Mouse (Mus musculus): ENCODE results near the gene Ccdc69. TPM values are rescaled to one million over a fixed set of nuclear protein-coding genes. Genes with fewer than 3 reads are reported as not detected.

Gene Ccdc69
- total and polyA plus RNA-seq, 3 experiments, result 1.9 to 14.8 (median 9.5) TPM

- DNase-seq, result no peak
Observed at GRCm38 (mm10) chr11:55041348-55041747, 36.6 kb downstream of the Ccdc69 start.

GRCm38 (mm10) chr11:55039591-55039990, 38.3 kb downstream of the Ccdc69 start:
- DNase-seq, result peak; percentile 82

GRCm38 (mm10) chr11:55036601-55037000, 41.3 kb downstream of the Ccdc69 start:
- no peak for DNase-seq

- peak; percentile 93 for DNase-seq
Observed at GRCm38 (mm10) chr11:55033040-55033660, 44.8 kb downstream of the Ccdc69 start, which contains the start of gene Anxa6. TSS of gene Anxa6 (minus strand) at chr11:55033445.

GRCm38 (mm10) chr11:55032286-55032685, 45.6 kb downstream of the Ccdc69 start:
- DNase-seq, result no peak

- DNase-seq, result no peak
Observed at GRCm38 (mm10) chr11:55031991-55032280, 46.0 kb downstream of the Ccdc69 start.

GRCm38 (mm10) chr11:55031211-55031990, 46.5 kb downstream of the Ccdc69 start:
- no peak for DNase-seq

- no peak for DNase-seq
Observed at GRCm38 (mm10) chr11:55028509-55028908, 49.4 kb downstream of the Ccdc69 start.

GRCm38 (mm10) chr11:55027204-55027855, 50.6 kb downstream of the Ccdc69 start:
- DNase-seq, result peak; percentile 36

GRCm38 (mm10) chr11:55025896-55026295, 52.0 kb downstream of the Ccdc69 start:
- DNase-seq, result peak; percentile 52

GRCm38 (mm10) chr11:55023583-55023982, 54.3 kb downstream of the Ccdc69 start:
- DNase-seq, result no peak

- peak; percentile 86 for DNase-seq
Observed at GRCm38 (mm10) chr11:55023049-55023564, 54.8 kb downstream of the Ccdc69 start.

- DNase-seq, result peak; percentile 14
Observed at GRCm38 (mm10) chr11:55022508-55022907, 55.4 kb downstream of the Ccdc69 start.

- DNase-seq, result peak; percentile 32
Observed at GRCm38 (mm10) chr11:55021859-55022258, 56.1 kb downstream of the Ccdc69 start.

- no peak for DNase-seq
Observed at GRCm38 (mm10) chr11:55021458-55021857, 56.5 kb downstream of the Ccdc69 start.

- peak; percentile 41 for DNase-seq
Observed at GRCm38 (mm10) chr11:55019711-55020110, 58.2 kb downstream of the Ccdc69 start.

- no peak for DNase-seq
Observed at GRCm38 (mm10) chr11:55018034-55018433, 59.9 kb downstream of the Ccdc69 start.

- DNase-seq, result no peak
Observed at GRCm38 (mm10) chr11:55017201-55017600, 60.7 kb downstream of the Ccdc69 start.

GRCm38 (mm10) chr11:55016758-55017157, 61.2 kb downstream of the Ccdc69 start:
- no peak for DNase-seq

- DNase-seq, result peak; percentile 84
Observed at GRCm38 (mm10) chr11:55015831-55016241, 62.1 kb downstream of the Ccdc69 start.

- DNase-seq, result no peak
Observed at GRCm38 (mm10) chr11:55015264-55015663, 62.7 kb downstream of the Ccdc69 start.

- DNase-seq, result no peak
Observed at GRCm38 (mm10) chr11:55013802-55014201, 64.1 kb downstream of the Ccdc69 start.
